Mouse (Mus musculus): ENCODE results near the gene Surf1. TPM values are rescaled to one million over a fixed set of nuclear protein-coding genes. Genes with fewer than 3 reads are reported as not detected.
A peak's percentile ranks its signal among the peaks of the same experiment; 100 is the strongest.

Gene Surf1
- polyA plus RNA-seq, 1 experiment from 2014 or later: 33.3 TPM

- Histone ChIP-seq H3K27ac (replicated peaks) (no peak overlapping the region), H3K36me3 (replicated peaks) (peaks cover 75% of the 10 kb centered on the region), H3K9ac (no peak overlapping the region), H3K9me3 (replicated peaks) (no peaks in the 10 kb centered on the region), H3K4me1 (replicated peaks) (peaks cover 31% of the 10 kb centered on the region), H3K4me2 (no peak overlapping the region), H3K4me3 (replicated peaks) (no peak overlapping the region), H3K27me3 (no peaks in the 10 kb centered on the region)
- ATAC-seq (ENCODE audit: insufficient read depth): no peak
- WGBS (ENCODE audit: insufficient replicate concordance): 74% methylated on average over 6 of the region's 6 CpGs
Observed at GRCm38 (mm10) chr2:26920190-26920855, 4.0 kb upstream of the Surf1 start.

GRCm38 (mm10) chr2:26919684-26920083 lies 3.4 kb upstream of the Surf1 start:
- Histone ChIP-seq H3K27me3 (no peaks in the 10 kb centered on the region), H3K4me1 (replicated peaks) (peaks cover 37% of the 10 kb centered on the region), H3K36me3 (replicated peaks) (peaks cover 68% of the 10 kb centered on the region), H3K4me3 (replicated peaks) (no peak overlapping the region), H3K4me2 (no peak overlapping the region), H3K27ac (replicated peaks) (no peak overlapping the region), H3K9ac (no peak overlapping the region), H3K9me3 (replicated peaks) (no peaks in the 10 kb centered on the region)
- ATAC-seq (ENCODE audit: insufficient read depth): no peak
- 82% methylated on average over 3 of the region's 3 CpGs for WGBS (ENCODE audit: insufficient replicate concordance)

- peaks cover 63% of the 10 kb centered on the region for H3K4me1 ChIP-seq (replicated peaks)
- H3K36me3 ChIP-seq (replicated peaks): peaks cover 68% of the 10 kb centered on the region
Observed at GRCm38 (mm10) chr2:26916738-26917137, 408 bp upstream of the Surf1 start.

GRCm38 (mm10) chr2:26914148-26914941 lies 2.0 kb downstream of the Surf1 start:
- peak overlapping the region; percentile 29; the same call in 1 of the 2 replicates for H3K27ac ChIP-seq (replicated peaks)
- peaks cover 75% of the 10 kb centered on the region for H3K4me1 ChIP-seq (replicated peaks)
- H3K4me3 ChIP-seq (replicated peaks): no peak overlapping the region
- no peak for ATAC-seq (ENCODE audit: insufficient read depth)
- no peak overlapping the region for H3K9ac ChIP-seq
- H3K9me3 ChIP-seq (replicated peaks): no peaks in the 10 kb centered on the region
- peak overlapping the region; percentile 97 for H3K4me2 ChIP-seq
- peaks cover 51% of the 10 kb centered on the region for H3K36me3 ChIP-seq (replicated peaks)
- H3K27me3 ChIP-seq: no peaks in the 10 kb centered on the region
- 54% methylated on average over 8 of the region's 8 CpGs for WGBS (ENCODE audit: insufficient replicate concordance)

More at GRCm38 (mm10) chr2:26916738-26917137, 408 bp upstream of the Surf1 start:
- peak overlapping the region; percentile 81 for H3K4me3 ChIP-seq (replicated peaks)
- peak; percentile 57 for ATAC-seq (ENCODE audit: insufficient read depth)
- H3K9me3 ChIP-seq (replicated peaks): no peaks in the 10 kb centered on the region
- peak overlapping the region; percentile 82 for H3K27ac ChIP-seq (replicated peaks)
- H3K27me3 ChIP-seq: no peaks in the 10 kb centered on the region
- peak overlapping the region; percentile 97 for H3K4me2 ChIP-seq
- WGBS (ENCODE audit: insufficient replicate concordance): 2% methylated on average over 13 of the region's 13 CpGs
- H3K9ac ChIP-seq: peak overlapping the region; percentile 74

- Histone ChIP-seq H3K4me2 (0 out of 2 replicates have a peak overlapping the region, but pooled peaks have one; percentile 0), H3K36me3 (replicated peaks) (peaks cover 47% of the 10 kb centered on the region)
Observed at GRCm38 (mm10) chr2:26913416-26914147, 2.7 kb downstream of the Surf1 start.

GRCm38 (mm10) chr2:26912253-26912770 lies 4.0 kb downstream of the Surf1 start:
- Histone ChIP-seq H3K4me3 (replicated peaks) (peak overlapping the region; percentile 77), H3K27ac (replicated peaks) (no peak overlapping the region)
- 51% methylated on average over 5 of the region's 5 CpGs for WGBS (ENCODE audit: insufficient replicate concordance)

More at GRCm38 (mm10) chr2:26913416-26914147, 2.7 kb downstream of the Surf1 start:
- H3K4me3 ChIP-seq (replicated peaks): no peak overlapping the region
- WGBS (ENCODE audit: insufficient replicate concordance): 44% methylated on average over 17 of the region's 17 CpGs
- H3K9ac ChIP-seq: no peak overlapping the region
- no peak for ATAC-seq (ENCODE audit: insufficient read depth)
- peak overlapping the region; percentile 29; the same call in 1 of the 2 replicates for H3K27ac ChIP-seq (replicated peaks)
- H3K4me1 ChIP-seq (replicated peaks): peaks cover 82% of the 10 kb centered on the region
- H3K9me3 ChIP-seq (replicated peaks): no peaks in the 10 kb centered on the region
- no peaks in the 10 kb centered on the region for H3K27me3 ChIP-seq

GRCm38 (mm10) chr2:26910994-26911765 lies 5.2 kb downstream of the Surf1 start:
- Histone ChIP-seq H3K4me3 (replicated peaks) (peak overlapping the region; percentile 77), H3K36me3 (replicated peaks) (peaks cover 62% of the 10 kb centered on the region), H3K9me3 (replicated peaks) (no peaks in the 10 kb centered on the region), H3K27me3 (no peaks in the 10 kb centered on the region), H3K9ac (peak overlapping the region; percentile 90), H3K4me1 (replicated peaks) (peaks cover 69% of the 10 kb centered on the region), H3K4me2 (peak overlapping the region; percentile 82), H3K27ac (replicated peaks) (peak overlapping the region; percentile 85)
- 1% methylated on average over 37 of the region's 37 CpGs for WGBS (ENCODE audit: insufficient replicate concordance)
- peak; percentile 27 for ATAC-seq (ENCODE audit: insufficient read depth)

More at GRCm38 (mm10) chr2:26912253-26912770, 4.0 kb downstream of the Surf1 start:
- ATAC-seq (ENCODE audit: insufficient read depth): no peak
- peak overlapping the region; percentile 82 for H3K4me2 ChIP-seq
- H3K9ac ChIP-seq: peak overlapping the region; percentile 90
- peaks cover 51% of the 10 kb centered on the region for H3K36me3 ChIP-seq (replicated peaks)
- H3K27me3 ChIP-seq: no peaks in the 10 kb centered on the region
- peaks cover 80% of the 10 kb centered on the region for H3K4me1 ChIP-seq (replicated peaks)
- no peaks in the 10 kb centered on the region for H3K9me3 ChIP-seq (replicated peaks)

- Histone ChIP-seq H3K27me3 (no peaks in the 10 kb centered on the region), H3K4me3 (replicated peaks) (peak within 1 kb of the TSS; percentile 77), H3K27ac (replicated peaks) (peak within 1 kb of the TSS; percentile 86), H3K9ac (peak within 1 kb of the TSS; percentile 90), H3K4me2 (peak within 1 kb of the TSS; percentile 82), H3K4me1 (replicated peaks) (peaks cover 62% of the 10 kb centered on the region), H3K9me3 (replicated peaks) (no peaks in the 10 kb centered on the region), H3K36me3 (replicated peaks) (peaks cover 71% of the 10 kb centered on the region)
- peak; percentile 92 for ATAC-seq (ENCODE audit: insufficient read depth)
- under 1% methylated on average over 74 of the region's 74 CpGs for WGBS (ENCODE audit: insufficient replicate concordance)
Observed at GRCm38 (mm10) chr2:26910124-26910993, 6.0 kb downstream of the Surf1 start, which contains the start of the genes Med22 and Rpl7a. TSS of gene Med22 (minus strand) at chr2:26910677. TSS of gene Rpl7a (plus strand) at chr2:26910764.

GRCm38 (mm10) chr2:26909387-26909784 lies 6.9 kb downstream of the Surf1 start:
- no peaks in the 10 kb centered on the region for H3K9me3 ChIP-seq (replicated peaks)
- no peaks in the 10 kb centered on the region for H3K27me3 ChIP-seq
- peaks cover 77% of the 10 kb centered on the region for H3K36me3 ChIP-seq (replicated peaks)
- H3K4me2 ChIP-seq: peak overlapping the region; percentile 82
- peaks cover 56% of the 10 kb centered on the region for H3K4me1 ChIP-seq (replicated peaks)
- H3K9ac ChIP-seq: peak overlapping the region; percentile 80
- no peak for ATAC-seq (ENCODE audit: insufficient read depth)
- H3K27ac ChIP-seq (replicated peaks): peak overlapping the region; percentile 86
- peak overlapping the region; percentile 77 for H3K4me3 ChIP-seq (replicated peaks)

Data from liver, embryonic 15.5 days (tissue).